Mouse (Mus musculus): Measurements from ENCODE around the gene Lsm4. TPM values are rescaled to one million over a fixed set of nuclear protein-coding genes. Genes with fewer than 3 reads are reported as not detected.

The Lsm4 gene
- 137 and 143 TPM in 2 replicates for polyA plus RNA-seq (2015; fragmentation: Nextera tagmentation; extraction: Ambion mirVana)

DNA sequence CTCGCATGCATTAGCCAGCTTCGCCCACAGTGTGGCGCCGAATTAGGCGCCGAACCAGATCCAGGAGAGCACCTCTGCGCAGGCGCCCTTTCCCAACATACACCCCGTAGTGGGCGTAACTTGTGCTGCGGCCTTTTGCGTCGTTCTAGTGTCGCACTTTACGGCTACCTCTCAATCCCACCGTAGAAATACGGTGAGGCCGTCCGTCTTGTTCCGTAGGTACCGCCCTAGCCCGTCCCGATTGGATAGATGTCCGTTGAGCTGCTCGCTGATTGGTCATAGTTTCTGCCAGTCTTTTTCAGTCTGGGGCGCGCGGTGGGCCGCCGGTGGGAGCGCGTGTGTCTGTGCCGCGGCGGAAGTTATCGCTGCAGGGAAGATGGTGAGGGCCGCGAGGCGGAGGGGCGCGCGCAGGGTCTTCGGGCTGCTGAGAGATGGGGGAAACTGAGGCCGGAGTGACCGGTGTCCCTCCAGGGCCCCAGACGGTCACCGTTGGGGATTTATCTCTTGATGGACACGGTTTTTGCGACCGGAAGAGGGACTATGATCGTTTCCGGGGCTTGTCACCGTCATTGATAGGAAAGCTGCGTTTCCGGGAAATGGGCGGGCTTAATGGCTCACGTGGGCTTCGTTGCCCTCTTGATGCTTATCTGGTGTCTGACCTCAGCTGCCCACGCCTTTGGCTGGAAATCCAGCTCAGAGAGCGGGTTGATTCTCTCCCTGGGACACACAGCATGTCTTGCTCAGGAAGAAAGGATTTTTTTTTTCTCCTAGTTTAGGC is at the start of gene Lsm4:
TSS of gene Lsm4 (plus strand) at position 170 of the 778 bp plus-strand sequence.
- peak; percentile 97 for ATAC-seq
- Histone ChIP-seq H3K4me3 (ENCODE audit: low read depth, low read length) (peak within 1 kb of the TSS; percentile 61), H3K27ac (ENCODE audit: low read length) (peak within 1 kb of the TSS; percentile 95), H3K27me3 (ENCODE audit: control insufficient read depth, insufficient read depth, low read depth, low read length) (no peaks in the 10 kb centered on the region), H3K36me3 (ENCODE audit: control insufficient read depth, insufficient read depth, low read length) (peaks cover 2% of the 10 kb centered on the region; the same call in 1 of the 2 replicates), H3K9ac (ENCODE audit: low read depth, low read length) (peak within 1 kb of the TSS; percentile 71), H3K9me3 (replicated peaks; ENCODE audit: control insufficient read depth, low read length, poor library complexity, severe bottlenecking) (no peaks in the 10 kb centered on the region), H3K4me2 (ENCODE audit: low read length) (peak within 1 kb of the TSS; percentile 63), H3K4me1 (ENCODE audit: control insufficient read depth, insufficient read depth, low read length) (peaks cover 9% of the 10 kb centered on the region)
- under 1% methylated on average over 60 of the region's 60 CpGs for WGBS

DNA sequence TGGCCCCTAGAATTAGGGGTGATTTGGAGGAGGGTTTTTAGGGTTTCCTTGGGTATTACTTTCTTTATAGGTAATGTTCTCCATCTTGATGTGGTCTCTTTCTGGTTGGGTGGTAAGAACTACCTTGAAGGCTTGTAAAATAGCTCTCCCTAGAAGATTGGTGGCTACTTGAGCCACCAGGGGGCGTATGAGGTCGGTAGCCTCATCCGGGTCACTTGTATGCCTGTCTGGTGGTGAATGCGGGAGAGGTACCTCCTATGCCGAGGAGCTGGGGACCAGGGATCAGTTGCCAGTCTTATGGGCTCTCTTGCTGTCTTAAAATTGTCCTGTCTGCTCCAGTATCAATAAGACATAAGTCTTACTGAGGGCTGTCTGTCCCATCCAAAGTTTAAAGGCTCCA is 47.9 kb upstream of the Lsm4 start:
- no peak overlapping the region for H3K4me3 ChIP-seq (ENCODE audit: low read depth, low read length)
- WGBS: 15% methylated on average over 5 of the region's 5 CpGs
- no peaks in the 10 kb centered on the region for H3K9me3 ChIP-seq (replicated peaks; ENCODE audit: control insufficient read depth, low read length, poor library complexity, severe bottlenecking)
- no peak overlapping the region for H3K4me2 ChIP-seq (ENCODE audit: low read length)
- H3K27me3 ChIP-seq (ENCODE audit: control insufficient read depth, insufficient read depth, low read depth, low read length): no peaks in the 10 kb centered on the region
- no peaks in the 10 kb centered on the region for H3K36me3 ChIP-seq (ENCODE audit: control insufficient read depth, insufficient read depth, low read length)
- peaks cover 5% of the 10 kb centered on the region; the same call in 1 of the 2 replicates for H3K4me1 ChIP-seq (ENCODE audit: control insufficient read depth, insufficient read depth, low read length)
- H3K27ac ChIP-seq (ENCODE audit: low read length): no peak overlapping the region
- H3K9ac ChIP-seq (ENCODE audit: low read depth, low read length): no peak overlapping the region
- no peak for ATAC-seq

GRCm38 (mm10) chr8:70627041-70627440 is 46.0 kb upstream of the Lsm4 start:
- H3K27ac ChIP-seq (ENCODE audit: low read length): no peak overlapping the region
- ATAC-seq: no peak
- H3K9ac ChIP-seq (ENCODE audit: low read depth, low read length): no peak overlapping the region
- H3K27me3 ChIP-seq (ENCODE audit: control insufficient read depth, insufficient read depth, low read depth, low read length): peaks cover 3% of the 10 kb centered on the region; the same call in 1 of the 2 replicates
- 92% methylated on average over 5 of the region's 5 CpGs for WGBS
- no peaks in the 10 kb centered on the region for H3K9me3 ChIP-seq (replicated peaks; ENCODE audit: control insufficient read depth, low read length, poor library complexity, severe bottlenecking)
- H3K4me1 ChIP-seq (ENCODE audit: control insufficient read depth, insufficient read depth, low read length): peaks cover 6% of the 10 kb centered on the region; the same call in 1 of the 2 replicates
- no peak overlapping the region for H3K4me3 ChIP-seq (ENCODE audit: low read depth, low read length)
- H3K4me2 ChIP-seq (ENCODE audit: low read length): no peak overlapping the region
- no peaks in the 10 kb centered on the region for H3K36me3 ChIP-seq (ENCODE audit: control insufficient read depth, insufficient read depth, low read length)

DNA sequence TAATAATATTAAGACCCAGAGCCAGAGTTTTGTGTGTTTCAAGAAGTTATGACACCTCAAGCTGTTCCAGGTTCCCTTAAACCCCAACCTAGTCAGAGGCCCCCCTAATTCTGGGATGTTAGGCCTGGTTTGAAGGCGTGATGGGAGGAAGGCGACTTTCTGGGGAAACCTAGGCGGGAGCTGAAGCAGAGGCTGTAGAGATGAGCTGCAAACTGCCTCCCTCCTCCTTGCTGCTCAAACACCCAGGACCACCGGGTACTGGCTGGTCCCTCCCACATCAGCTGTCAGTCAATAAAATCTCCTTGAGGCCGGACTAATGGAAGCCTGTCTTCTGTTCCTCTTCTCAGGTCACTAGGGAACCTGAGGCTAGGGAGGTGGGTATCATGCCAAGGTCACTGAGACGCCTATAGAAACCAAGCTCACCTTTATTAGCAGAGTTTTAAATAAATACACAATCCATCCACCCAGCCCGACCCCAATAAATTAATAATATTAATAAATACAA is 44.0 kb upstream of the Lsm4 start:
- peak overlapping the region; percentile 59 for H3K9ac ChIP-seq (ENCODE audit: low read depth, low read length)
- H3K9me3 ChIP-seq (replicated peaks; ENCODE audit: control insufficient read depth, low read length, poor library complexity, severe bottlenecking): no peaks in the 10 kb centered on the region
- WGBS: 58% methylated on average over 7 of the region's 7 CpGs
- peak overlapping the region; percentile 48; the same call in 1 of the 2 replicates for H3K27ac ChIP-seq (ENCODE audit: low read length)
- ATAC-seq: peak; percentile 16
- H3K36me3 ChIP-seq (ENCODE audit: control insufficient read depth, insufficient read depth, low read length): no peaks in the 10 kb centered on the region
- peaks cover 6% of the 10 kb centered on the region; the same call in 1 of the 2 replicates for H3K4me1 ChIP-seq (ENCODE audit: control insufficient read depth, insufficient read depth, low read length)
- peaks cover 3% of the 10 kb centered on the region; the same call in 1 of the 2 replicates for H3K27me3 ChIP-seq (ENCODE audit: control insufficient read depth, insufficient read depth, low read depth, low read length)
- peak overlapping the region; percentile 40 for H3K4me3 ChIP-seq (ENCODE audit: low read depth, low read length)
- H3K4me2 ChIP-seq (ENCODE audit: low read length): peak overlapping the region; percentile 77

- WGBS: 1% methylated on average over 60 of the region's 60 CpGs
- ATAC-seq: peak; percentile 93
- H3K36me3 ChIP-seq (ENCODE audit: control insufficient read depth, insufficient read depth, low read length): no peaks in the 10 kb centered on the region
- peaks cover 6% of the 10 kb centered on the region; the same call in 1 of the 2 replicates for H3K4me1 ChIP-seq (ENCODE audit: control insufficient read depth, insufficient read depth, low read length)
- H3K9me3 ChIP-seq (replicated peaks; ENCODE audit: control insufficient read depth, low read length, poor library complexity, severe bottlenecking): no peaks in the 10 kb centered on the region
- H3K4me3 ChIP-seq (ENCODE audit: low read depth, low read length): peak overlapping the region; percentile 40
- H3K27ac ChIP-seq (ENCODE audit: low read length): peak overlapping the region; percentile 48
- H3K27me3 ChIP-seq (ENCODE audit: control insufficient read depth, insufficient read depth, low read depth, low read length): peaks cover 3% of the 10 kb centered on the region; the same call in 1 of the 2 replicates
- peak overlapping the region; percentile 77 for H3K4me2 ChIP-seq (ENCODE audit: low read length)
- peak overlapping the region; percentile 59 for H3K9ac ChIP-seq (ENCODE audit: low read depth, low read length)
Observed at GRCm38 (mm10) chr8:70629574-70630531, 43.2 kb upstream of the Lsm4 start.

GRCm38 (mm10) chr8:70630532-70631381 is 42.3 kb upstream of the Lsm4 start:
- peak; percentile 30; the same call in 1 of the 2 replicates for ATAC-seq
- peak overlapping the region; percentile 77 for H3K4me2 ChIP-seq (ENCODE audit: low read length)
- peaks cover 6% of the 10 kb centered on the region; the same call in 1 of the 2 replicates for H3K4me1 ChIP-seq (ENCODE audit: control insufficient read depth, insufficient read depth, low read length)
- no peaks in the 10 kb centered on the region for H3K9me3 ChIP-seq (replicated peaks; ENCODE audit: control insufficient read depth, low read length, poor library complexity, severe bottlenecking)
- H3K27ac ChIP-seq (ENCODE audit: low read length): no peak overlapping the region
- peaks cover 3% of the 10 kb centered on the region; the same call in 1 of the 2 replicates for H3K27me3 ChIP-seq (ENCODE audit: control insufficient read depth, insufficient read depth, low read depth, low read length)
- no peaks in the 10 kb centered on the region for H3K36me3 ChIP-seq (ENCODE audit: control insufficient read depth, insufficient read depth, low read length)
- peak overlapping the region; percentile 7; the same call in 1 of the 2 replicates for H3K9ac ChIP-seq (ENCODE audit: low read depth, low read length)
- H3K4me3 ChIP-seq (ENCODE audit: low read depth, low read length): no peak overlapping the region; the same call in 1 of the 2 replicates
- WGBS: 12% methylated on average over 22 of the region's 22 CpGs

GRCm38 (mm10) chr8:70631436-70631835 is 41.6 kb upstream of the Lsm4 start:
- 18% methylated on average over 23 of the region's 24 CpGs for WGBS
- no peak overlapping the region for H3K4me3 ChIP-seq (ENCODE audit: low read depth, low read length)
- H3K27ac ChIP-seq (ENCODE audit: low read length): no peak overlapping the region

More at GRCm38 (mm10) chr8:70631436-70631835, 41.6 kb upstream of the Lsm4 start:
- H3K9me3 ChIP-seq (replicated peaks; ENCODE audit: control insufficient read depth, low read length, poor library complexity, severe bottlenecking): no peaks in the 10 kb centered on the region
- no peak overlapping the region for H3K9ac ChIP-seq (ENCODE audit: low read depth, low read length)
- H3K4me2 ChIP-seq (ENCODE audit: low read length): no peak overlapping the region
- peaks cover 3% of the 10 kb centered on the region; the same call in 1 of the 2 replicates for H3K27me3 ChIP-seq (ENCODE audit: control insufficient read depth, insufficient read depth, low read depth, low read length)
- no peak for ATAC-seq
- H3K4me1 ChIP-seq (ENCODE audit: control insufficient read depth, insufficient read depth, low read length): peaks cover 6% of the 10 kb centered on the region; the same call in 1 of the 2 replicates
- no peaks in the 10 kb centered on the region for H3K36me3 ChIP-seq (ENCODE audit: control insufficient read depth, insufficient read depth, low read length)

All from midbrain, embryonic 16.5 days (tissue).